Mouse (Mus musculus) spleen, adult 12 weeks (tissue): ENCODE data around the gene Znfx1.

Experiments used
- DNase-seq: peaks from one replicate; pipeline ENCODE4 v3.0.0; 2022; ENCODE audit warnings: low spot score

Gene Znfx1

GRCm38 (mm10) chr2:166995796-166996532 is 66.9 kb downstream of the Znfx1 start, which contains the start of gene Stau1:
Gene Stau1, minus strand, starts transcription at chr2:166996299.
- DNase-seq: peak; percentile 85

GRCm38 (mm10) chr2:166995021-166995795 is 67.6 kb downstream of the Znfx1 start:
- DNase-seq: peak; percentile 40

DNA sequence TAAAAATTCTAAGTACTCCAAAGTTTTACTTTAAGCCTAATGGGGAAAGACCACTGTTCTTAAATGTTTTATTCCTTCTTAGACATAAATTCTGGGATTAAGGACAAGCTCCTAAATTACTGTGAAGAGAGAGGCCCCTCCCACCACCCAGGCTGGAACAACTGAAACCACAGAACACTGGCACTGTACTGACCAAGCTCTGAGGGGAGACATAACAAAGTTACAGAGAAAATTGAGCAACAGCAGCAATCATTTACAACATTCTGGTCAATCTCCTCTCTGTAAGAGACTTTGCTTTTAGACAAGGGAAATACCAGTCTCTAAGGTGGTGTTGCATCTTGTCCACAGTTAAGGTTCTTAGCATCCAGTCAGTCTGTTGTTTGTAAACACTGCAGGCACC is 70.9 kb downstream of the Znfx1 start:
- DNase-seq: no peak

DNA sequence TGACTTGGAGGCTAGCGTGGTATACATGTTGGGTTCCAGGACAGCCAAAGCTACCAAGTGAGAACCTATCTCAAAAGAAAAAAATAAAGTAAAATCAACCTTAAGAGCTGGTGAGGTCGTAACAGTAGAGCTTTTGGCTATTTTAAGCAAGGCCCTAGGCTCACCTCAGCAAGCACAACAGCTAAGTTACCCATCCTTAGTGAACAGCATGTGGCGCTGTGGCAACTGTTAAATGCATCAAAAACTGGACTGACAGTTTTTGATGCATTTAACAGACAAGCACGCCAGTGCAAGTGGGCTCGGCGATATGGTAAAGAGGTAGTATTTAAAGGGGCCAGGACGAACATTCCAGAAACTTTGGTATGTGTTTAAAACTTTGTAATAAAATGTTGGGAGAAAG is 72.0 kb downstream of the Znfx1 start:
- no peak for DNase-seq
